In the genomic region with DNA sequence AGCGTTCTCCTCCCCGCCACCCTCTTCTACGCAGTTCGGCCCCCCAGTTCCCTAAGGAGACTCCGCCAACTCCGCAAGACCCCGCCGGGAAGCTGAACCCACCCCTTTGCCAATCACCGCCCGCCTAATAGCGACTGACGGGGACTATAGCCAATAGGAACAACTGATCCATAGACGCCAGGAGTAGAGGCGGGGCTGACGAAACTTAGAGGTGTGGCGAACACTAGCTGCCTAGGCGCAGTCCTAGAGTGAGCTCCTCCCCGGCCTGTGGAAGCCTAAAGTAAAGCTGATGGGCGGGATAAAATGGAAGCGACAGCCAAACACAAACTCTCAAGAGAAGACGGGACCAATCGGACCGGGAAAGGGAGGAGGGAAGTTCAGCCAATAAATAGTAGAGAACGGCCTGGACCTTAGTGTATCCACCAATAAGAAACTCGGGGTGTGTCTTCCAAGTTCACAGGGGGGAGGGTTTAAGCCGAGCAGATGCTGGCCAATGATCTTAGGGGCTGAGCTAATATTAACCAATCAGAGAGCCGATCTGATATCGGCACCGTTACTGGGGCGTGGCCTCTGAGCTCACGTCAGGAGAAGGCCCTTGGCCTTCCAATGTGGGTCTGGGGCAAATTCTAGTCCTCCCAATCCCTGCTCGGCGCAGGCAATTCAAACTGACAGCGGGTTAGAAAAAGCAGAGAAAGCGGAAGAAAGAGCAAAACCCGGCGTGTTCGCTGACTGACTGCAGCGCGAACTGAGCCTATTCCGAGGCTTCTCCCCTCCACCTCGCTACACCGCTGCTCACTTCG, we compare ENCODE assay signal across 8 mouse cellular contexts. TPM values are rescaled to one million over a fixed set of nuclear protein-coding genes. Genes with fewer than 3 reads are reported as not detected.
DNase-seq lines count a peak whose midpoint lies in the region; ATAC-seq and TF ChIP-seq lines count a peak whose summit lies in the region.

TSS of gene Srgap2 (minus strand) at position 72 of the 800 bp plus-strand sequence.
TSS of gene Fam72a (plus strand) at position 623 of the 800 bp plus-strand sequence.

- H3K9me3 ChIP-seq in E14TG2a.4 (ENCODE audit: low read length): no peaks in the 10 kb centered on the region
- H3K9me3 ChIP-seq in forebrain, embryonic 12.5 days: no peaks in the 10 kb centered on the region
- no peaks in the 10 kb centered on the region for H3K9me3 ChIP-seq in heart, postnatal 0 days (replicated peaks; ENCODE audit: control insufficient read depth, low read length)
- no peaks in the 10 kb centered on the region for H3K9me3 ChIP-seq in liver, embryonic 16.5 days (replicated peaks; ENCODE audit: control insufficient read depth, low read length)
- no peaks in the 10 kb centered on the region for H3K9me3 ChIP-seq in neural tube, embryonic 13.5 days

- H3K4me1 ChIP-seq in E14TG2a.4 (replicated peaks; ENCODE audit: low read depth, low read length): peaks cover 53% of the 10 kb centered on the region
- peaks cover 55% of the 10 kb centered on the region for H3K4me1 ChIP-seq in forebrain, embryonic 12.5 days
- H3K4me1 ChIP-seq in heart, postnatal 0 days (ENCODE audit: control insufficient read depth, insufficient read depth): peaks cover 38% of the 10 kb centered on the region
- peaks cover 25% of the 10 kb centered on the region for H3K4me1 ChIP-seq in liver, embryonic 16.5 days (ENCODE audit: control insufficient read depth, low read depth, low read length)
- peaks cover 48% of the 10 kb centered on the region for H3K4me1 ChIP-seq in neural tube, embryonic 13.5 days (replicated peaks)
- H3K4me1 ChIP-seq in testis, adult 2 months (ENCODE audit: control insufficient read depth, insufficient read depth, low read length): peaks cover 7% of the 10 kb centered on the region

- H3K36me3 ChIP-seq in E14TG2a.4 (ENCODE audit: insufficient read depth, low read length): peaks cover 15% of the 10 kb centered on the region; the same call in 1 of the 2 replicates
- no peaks in the 10 kb centered on the region for H3K36me3 ChIP-seq in forebrain, embryonic 12.5 days (replicated peaks)
- H3K36me3 ChIP-seq in heart, postnatal 0 days (replicated peaks; ENCODE audit: control insufficient read depth, insufficient read depth, low read length): no peaks in the 10 kb centered on the region
- no peaks in the 10 kb centered on the region for H3K36me3 ChIP-seq in liver, embryonic 16.5 days (ENCODE audit: control insufficient read depth, insufficient read depth)
- no peaks in the 10 kb centered on the region for H3K36me3 ChIP-seq in neural tube, embryonic 13.5 days
- no peaks in the 10 kb centered on the region for H3K36me3 ChIP-seq in testis, adult 2 months (ENCODE audit: control insufficient read depth, insufficient read depth, low read length)

- TF ChIP-seq POLR2A in testis, adult 2 months (IDR thresholded peaks at IDR 0.05; ENCODE audit: control insufficient read depth, low read depth, low read length): peak; percentile 85

- TF ChIP-seq CTCF in E14TG2a.4 (conservative IDR thresholded peaks at IDR 0.05; ENCODE audit: low read length): no peak
- TF ChIP-seq CTCF in heart, postnatal 0 days (IDR thresholded peaks at IDR 0.05; ENCODE audit: low read depth): no peak
- TF ChIP-seq CTCF in testis, adult 2 months (IDR thresholded peaks at IDR 0.05; ENCODE audit: control insufficient read depth, insufficient read depth, insufficient replicate concordance, low read depth, low read length): no peak

- H3K4me3 ChIP-seq in E14TG2a.4 (replicated peaks; ENCODE audit: low read length): peak within 1 kb of the TSS; percentile 99
- H3K4me3 ChIP-seq in forebrain, embryonic 12.5 days (replicated peaks): peak within 1 kb of the TSS; percentile 82
- H3K4me3 ChIP-seq in heart, postnatal 0 days (ENCODE audit: low read depth, low read length): peak within 1 kb of the TSS; percentile 82
- peak within 1 kb of the TSS; percentile 81 for H3K4me3 ChIP-seq in liver, embryonic 16.5 days (ENCODE audit: low read depth, low read length)
- H3K4me3 ChIP-seq in neural tube, embryonic 13.5 days: peak within 1 kb of the TSS; percentile 85
- peak within 1 kb of the TSS; percentile 94 for H3K4me3 ChIP-seq in testis, adult 2 months (ENCODE audit: control insufficient read depth, low read depth, low read length)

- peak; percentile 99 for DNase-seq in c-Kit-positive CD71-positive TER-119-positive erythroid progenitor cells, embryonic 14.5 days (ENCODE audit: low spot score)
- peak; percentile 100 for DNase-seq in heart, postnatal 0 days (ENCODE audit: low spot score)
- peak; percentile 97 to 98 for DNase-seq in kidney, postnatal 4 days

- H3K9ac ChIP-seq in forebrain, embryonic 12.5 days: peak within 1 kb of the TSS; percentile 87
- H3K9ac ChIP-seq in heart, postnatal 0 days (replicated peaks; ENCODE audit: low read depth, low read length): peak within 1 kb of the TSS; percentile 78
- H3K9ac ChIP-seq in liver, embryonic 16.5 days (ENCODE audit: low read depth, low read length): peak within 1 kb of the TSS; percentile 83
- H3K9ac ChIP-seq in neural tube, embryonic 13.5 days: peak within 1 kb of the TSS; percentile 88

- WGBS in forebrain, embryonic 12.5 days: under 1% methylated on average over 44 of the region's 44 CpGs
- under 1% methylated on average over 44 of the region's 44 CpGs for WGBS in heart, postnatal 0 days
- WGBS in liver, embryonic 16.5 days (ENCODE audit: insufficient replicate concordance): under 1% methylated on average over 44 of the region's 44 CpGs
- WGBS in neural tube, embryonic 13.5 days: under 1% methylated on average over 44 of the region's 44 CpGs

- ATAC-seq in forebrain, embryonic 12.5 days (ENCODE audit: low FRiP score): peak; percentile 97
- ATAC-seq in heart, postnatal 0 days (ENCODE audit: insufficient read depth, low read depth): peak; percentile 92
- ATAC-seq in liver, embryonic 16.5 days (ENCODE audit: low read depth): peak; percentile 89
- peak; percentile 98 for ATAC-seq in neural tube, embryonic 13.5 days (ENCODE audit: low read depth)

- no peaks in the 10 kb centered on the region for H3K27me3 ChIP-seq in E14TG2a.4 (ENCODE audit: insufficient read depth, low read length)
- no peaks in the 10 kb centered on the region for H3K27me3 ChIP-seq in forebrain, embryonic 12.5 days
- no peaks in the 10 kb centered on the region for H3K27me3 ChIP-seq in heart, postnatal 0 days (ENCODE audit: control insufficient read depth, insufficient read depth, low read length)
- no peaks in the 10 kb centered on the region for H3K27me3 ChIP-seq in liver, embryonic 16.5 days (ENCODE audit: control insufficient read depth, insufficient read depth, low read depth, low read length)
- H3K27me3 ChIP-seq in neural tube, embryonic 13.5 days: no peaks in the 10 kb centered on the region
- H3K27me3 ChIP-seq in testis, adult 2 months (ENCODE audit: control insufficient read depth, insufficient read depth, low read length): no peaks in the 10 kb centered on the region

- peak; percentile 91 for TF ChIP-seq EP300 in heart, postnatal 0 days (IDR thresholded peaks at IDR 0.05; ENCODE audit: low read depth)

- peak within 1 kb of the TSS; percentile 98 for H3K4me2 ChIP-seq in forebrain, embryonic 12.5 days
- peak within 1 kb of the TSS; percentile 99 for H3K4me2 ChIP-seq in heart, postnatal 0 days (ENCODE audit: low read depth, low read length)
- H3K4me2 ChIP-seq in liver, embryonic 16.5 days (ENCODE audit: low read depth, low read length): peak within 1 kb of the TSS; percentile 99
- peak within 1 kb of the TSS; percentile 99 for H3K4me2 ChIP-seq in neural tube, embryonic 13.5 days

- H3K27ac ChIP-seq in forebrain, embryonic 12.5 days: peak within 1 kb of the TSS; percentile 96
- peak within 1 kb of the TSS; percentile 96 for H3K27ac ChIP-seq in heart, postnatal 0 days (ENCODE audit: low read depth)
- peak within 1 kb of the TSS; percentile 94 for H3K27ac ChIP-seq in liver, embryonic 16.5 days (ENCODE audit: low read length)
- H3K27ac ChIP-seq in neural tube, embryonic 13.5 days (replicated peaks): peak within 1 kb of the TSS; percentile 93
- H3K27ac ChIP-seq in testis, adult 2 months (ENCODE audit: control insufficient read depth, insufficient read depth, low read depth, low read length): peak within 1 kb of the TSS; percentile 95

RNA-seq across cellular contexts. Expression of gene Srgap2, which starts in this region (rescaled TPM):
- 17.1 and 22.9 TPM in 2 replicates for polyA plus RNA-seq in forebrain, embryonic 12.5 days (2016; fragmentation: Nextera tagmentation; extraction: Ambion mirVana)
- total RNA-seq in heart, postnatal 0 days (2014; rRNA removed; ENCODE audit: low replicate concordance): 18.1 and 29.7 TPM in 2 replicates
- polyA plus RNA-seq in heart, postnatal 0 days (2015; fragmentation: Nextera tagmentation; extraction: Ambion mirVana): 5.9 and 6.4 TPM in 2 replicates
- polyA plus RNA-seq in liver, embryonic 16.5 days (2015; fragmentation: Nextera tagmentation; extraction: Ambion mirVana): 3.7 and 5.3 TPM in 2 replicates
- polyA plus RNA-seq in neural tube, embryonic 13.5 days (2015; fragmentation: Nextera tagmentation; extraction: Ambion mirVana): 13.4 and 18.4 TPM in 2 replicates
- polyA plus RNA-seq in testis, adult 2 months (2012; rRNA removed): 12.4 and 12.6 TPM in 2 replicates

RNA-seq across cellular contexts. Expression of gene Fam72a, which starts in this region (rescaled TPM):
- polyA plus RNA-seq in forebrain, embryonic 12.5 days (2016; fragmentation: Nextera tagmentation; extraction: Ambion mirVana): 5.3 and 5.5 TPM in 2 replicates
- not detected in 2 replicates for total RNA-seq in heart, postnatal 0 days (2014; rRNA removed; ENCODE audit: low replicate concordance)
- polyA plus RNA-seq in heart, postnatal 0 days (2015; fragmentation: Nextera tagmentation; extraction: Ambion mirVana): 1.1 and 1.6 TPM in 2 replicates
- polyA plus RNA-seq in liver, embryonic 16.5 days (2015; fragmentation: Nextera tagmentation; extraction: Ambion mirVana): 0.97 and 1.3 TPM in 2 replicates
- 0.84 and 1.7 TPM in 2 replicates for polyA plus RNA-seq in neural tube, embryonic 13.5 days (2015; fragmentation: Nextera tagmentation; extraction: Ambion mirVana)
- polyA plus RNA-seq in testis, adult 2 months (2012; rRNA removed): 1.3 TPM in 2 replicates

Comparison
In these comparisons a context has a peak if more than half of its experiments do, and no peak if none do; other contexts are left out.
1. Peak in every context shown above with its lines: DNase-seq, ATAC-seq, H3K4me3 ChIP-seq and H3K27ac ChIP-seq.